Mouse (Mus musculus) left cerebral cortex, postnatal 10 days (tissue): ENCODE results near the gene Rbm19. TPM values are rescaled to one million over a fixed set of nuclear protein-coding genes. Genes with fewer than 3 reads are reported as not detected.
A peak's percentile ranks its signal among the peaks of the same experiment; 100 is the strongest.

Experiments used
- DNase-seq, 2 experiments: peaks; one replicate each; pipeline ENCODE4 v3.0.0; 2021 to 2022; ENCODE audit warnings: low spot score in 2 of 2, mixed read lengths in 1 of 2; ENCODE audit errors: extremely low spot score in 1 of 2
- intact Hi-C: fragments of 180-260 bp; cut with DNase I; formaldehyde crosslinking; loops from one replicate; pipeline ENCODE4 v1.15.1; 2025
- total RNA-seq, 2 experiments: library from RNA; stranded (reverse); gene quantifications; 2 replicates each; pipeline ENCODE4 v1.2.3; 2021

Rbm19 gene
- total RNA-seq, 2 experiments from 2014 or later = 23.8 to 24.6 TPM

DNA sequence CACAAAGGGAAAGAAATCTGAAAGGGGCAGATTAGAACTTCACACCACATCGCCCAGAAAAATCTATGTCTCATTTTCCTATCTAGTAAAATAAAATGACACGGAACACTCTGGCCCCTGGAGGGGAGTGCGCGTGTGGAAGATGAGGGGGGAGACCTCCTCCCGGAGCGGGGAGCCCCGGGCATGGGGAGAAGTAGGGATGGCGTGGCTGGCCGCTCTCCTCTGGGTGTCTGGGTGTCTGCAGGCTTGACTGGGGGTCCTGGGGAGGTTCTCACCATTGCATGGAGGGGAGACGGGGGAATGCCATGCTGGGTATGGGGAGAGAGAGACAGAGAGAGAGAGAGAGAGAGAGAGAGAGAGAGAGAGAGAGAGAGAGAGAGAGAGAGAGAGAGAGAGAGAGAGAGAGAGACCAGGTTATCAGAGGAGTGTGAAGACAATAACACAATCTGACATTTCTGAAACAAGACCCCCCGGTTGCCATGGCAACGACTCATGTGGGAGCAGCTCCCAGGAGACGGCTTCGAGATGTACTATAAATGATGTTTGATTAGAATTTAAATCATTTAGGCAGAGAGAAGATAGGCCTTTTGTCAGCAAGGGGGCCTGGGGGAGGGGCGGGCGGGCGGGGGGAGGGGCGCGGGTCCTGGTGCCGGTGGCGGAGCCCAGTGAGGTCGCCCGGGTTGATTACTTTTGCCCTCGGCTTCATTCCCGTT lies 115.3 kb downstream of the Rbm19 start:
- peak; percentile 67 to 80 for DNase-seq

DNA sequence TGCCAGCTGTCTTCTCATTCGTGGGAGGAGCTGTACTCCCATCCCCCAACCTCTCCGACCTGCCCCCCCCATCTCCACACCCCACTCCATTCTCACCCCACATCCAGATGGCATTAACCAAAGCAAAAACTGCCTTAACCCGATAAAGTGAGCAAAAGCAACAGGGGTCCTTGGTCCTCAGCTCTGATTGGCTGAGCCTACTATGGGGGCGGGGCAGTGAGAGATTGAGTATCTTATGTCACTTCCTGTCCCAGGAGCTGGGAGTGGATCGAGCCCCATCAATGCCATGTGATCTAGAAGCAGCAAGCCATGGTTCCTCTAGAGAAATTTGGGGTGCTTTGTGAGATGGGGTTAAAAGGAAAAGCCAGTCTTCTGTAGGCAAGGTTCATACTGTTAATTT lies 118.9 kb downstream of the Rbm19 start:
- intact Hi-C loops = no loop called here
- DNase-seq = peak in 1 of 2 experiments; percentile 58

More for the DNA sequence above, 115.3 kb downstream of the Rbm19 start:
- intact Hi-C loops = no loop called here

DNA sequence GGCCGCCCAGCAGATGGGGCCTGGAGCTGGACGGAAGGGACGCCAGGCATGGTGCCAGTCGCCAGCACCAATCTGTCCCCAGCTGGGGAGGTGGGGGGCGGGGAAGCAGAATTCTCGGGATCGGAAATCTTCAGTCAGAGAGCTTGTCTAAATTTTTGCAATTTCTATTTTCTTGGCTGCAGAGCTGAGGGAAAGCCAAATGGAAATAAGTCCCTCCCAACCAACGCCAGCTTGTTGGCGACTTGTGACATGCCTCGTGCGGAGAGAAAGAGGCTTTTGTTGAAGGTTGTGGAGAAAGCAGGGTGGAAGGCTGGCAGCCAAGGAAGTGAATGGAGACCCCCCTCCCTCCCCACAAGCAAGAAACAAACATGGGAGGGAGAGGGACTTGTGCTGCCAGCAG lies 119.3 kb downstream of the Rbm19 start:
- DNase-seq = peak; percentile 62 to 80
- intact Hi-C loops = no loop called here

DNA sequence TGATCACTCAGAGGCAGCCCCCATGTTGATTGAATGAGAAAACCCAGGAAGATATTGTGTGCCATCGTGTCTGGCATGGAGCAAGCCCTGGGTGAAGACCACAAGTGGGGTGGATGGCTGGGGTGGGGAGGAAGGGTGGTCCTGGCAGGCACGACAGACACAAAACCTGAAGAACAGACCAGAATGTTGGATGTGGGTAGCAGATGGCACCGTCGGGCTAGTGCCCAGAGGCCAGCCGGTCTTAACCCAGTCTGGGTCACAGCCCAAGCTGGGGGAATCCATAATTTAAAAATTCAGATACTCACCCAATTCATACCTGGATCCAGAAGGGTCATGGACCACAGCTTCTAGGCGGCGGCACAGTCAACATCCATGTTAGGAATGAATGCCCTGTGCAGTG lies 123.8 kb downstream of the Rbm19 start:
- intact Hi-C loops = no loop called here
- DNase-seq = no peak

DNA sequence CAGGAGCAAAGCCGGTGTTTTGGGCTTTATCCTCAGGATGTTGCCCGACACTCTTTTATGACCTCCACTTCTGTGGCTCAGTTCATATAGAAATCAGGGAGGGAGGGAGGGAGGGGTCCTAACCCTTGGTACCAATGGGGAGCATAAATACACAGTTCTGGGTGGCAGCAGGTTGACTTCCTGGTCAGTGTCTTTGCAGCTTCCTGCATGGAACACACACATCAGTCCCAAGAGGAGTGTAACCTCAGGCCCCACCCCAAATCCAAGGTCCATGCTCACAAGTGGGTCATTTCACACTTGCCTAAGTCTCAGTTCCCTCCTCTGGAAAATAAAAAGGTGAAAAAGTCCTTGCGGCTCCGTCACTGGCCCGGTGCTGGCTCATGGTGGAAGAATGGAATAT lies 129.1 kb downstream of the Rbm19 start:
- no peak for DNase-seq

More for the DNA sequence above, 129.1 kb downstream of the Rbm19 start:
- intact Hi-C loops = no loop called here
